Mouse (Mus musculus) neural tube, embryonic 11.5 days (tissue): ENCODE results near the gene Katnal1. TPM values are rescaled to one million over a fixed set of nuclear protein-coding genes. Genes with fewer than 3 reads are reported as not detected.

Experiments
- polyA plus RNA-seq: library from polyadenylated mRNA; unstranded; fragments of >200 nt; fragmentation: Nextera tagmentation; extraction: Ambion mirVana; gene quantifications from 2 replicates; pipeline ENCODE4 v1.2.1, GENCODE M21; 2014

Gene Katnal1
- polyA plus RNA-seq, 1 experiment from 2014 or later = 23.4 TPM

Other genes starting within 250 kb of the Katnal1 start
- 0.50 and 2.0 TPM in 2 replicates for gene Gm42791, start 65.8 kb upstream of the Katnal1 start, polyA plus RNA-seq